Mouse (Mus musculus): ENCODE results near the gene Eif5b. TPM values are rescaled to one million over a fixed set of nuclear protein-coding genes. Genes with fewer than 3 reads are reported as not detected.
A peak's percentile ranks its signal among the peaks of the same experiment; 100 is the strongest.

The Eif5b gene
- polyA plus RNA-seq (2015; fragmentation: Nextera tagmentation; extraction: Ambion mirVana): 22.8 and 26.5 TPM in 2 replicates

GRCm38 (mm10) chr1:37997867-37998266, at the start of gene Eif5b, which contains the start of gene Txndc9:
Eif5b (plus strand) TSS chr1:37998010.
Txndc9 (minus strand) TSS chr1:37997893.
- under 1% methylated on average over 50 of the region's 50 CpGs for WGBS
- H3K27me3 ChIP-seq (ENCODE audit: control insufficient read depth, insufficient read depth, low read length): no peaks in the 10 kb centered on the region
- peak within 1 kb of the TSS; percentile 79 for H3K4me3 ChIP-seq (replicated peaks; ENCODE audit: low read length)

GRCm38 (mm10) chr1:37948906-37949305, 48.9 kb upstream of the Eif5b start:
- WGBS: 83% methylated on average over 2 of the region's 2 CpGs
- Histone ChIP-seq H3K27me3 (ENCODE audit: control insufficient read depth, insufficient read depth, low read length) (no peaks in the 10 kb centered on the region), H3K4me2 (ENCODE audit: low read depth, low read length) (no peak overlapping the region), H3K9me3 (replicated peaks; ENCODE audit: control insufficient read depth, low read length) (no peaks in the 10 kb centered on the region), H3K27ac (ENCODE audit: low read length) (no peak overlapping the region), H3K36me3 (ENCODE audit: control insufficient read depth, insufficient read depth, low read length) (no peaks in the 10 kb centered on the region), H3K4me3 (replicated peaks; ENCODE audit: low read length) (no peak overlapping the region), H3K9ac (ENCODE audit: low read length) (no peak overlapping the region), H3K4me1 (ENCODE audit: control insufficient read depth, insufficient read depth, low read length) (no peaks in the 10 kb centered on the region)
- no peak for ATAC-seq (ENCODE audit: insufficient read depth, low FRiP score)

More at GRCm38 (mm10) chr1:37997867-37998266, at the start of gene Eif5b, which contains the start of gene Txndc9:
- Histone ChIP-seq H3K9ac (ENCODE audit: low read length) (peak within 1 kb of the TSS; percentile 96), H3K27ac (ENCODE audit: low read length) (peak within 1 kb of the TSS; percentile 92), H3K4me2 (ENCODE audit: low read depth, low read length) (peak within 1 kb of the TSS; percentile 78), H3K9me3 (replicated peaks; ENCODE audit: control insufficient read depth, low read length) (no peaks in the 10 kb centered on the region), H3K36me3 (ENCODE audit: control insufficient read depth, insufficient read depth, low read length) (peaks cover 4% of the 10 kb centered on the region; the same call in 1 of the 2 replicates), H3K4me1 (ENCODE audit: control insufficient read depth, insufficient read depth, low read length) (peaks cover 16% of the 10 kb centered on the region)
- ATAC-seq (ENCODE audit: insufficient read depth, low FRiP score): peak; percentile 93

GRCm38 (mm10) chr1:37954786-37955185, 43.0 kb upstream of the Eif5b start:
- H3K4me1 ChIP-seq (ENCODE audit: control insufficient read depth, insufficient read depth, low read length): no peaks in the 10 kb centered on the region
- no peak overlapping the region for H3K4me3 ChIP-seq (replicated peaks; ENCODE audit: low read length)
- WGBS: 72% methylated on average over 7 of the region's 7 CpGs
- H3K27me3 ChIP-seq (ENCODE audit: control insufficient read depth, insufficient read depth, low read length): no peaks in the 10 kb centered on the region
- no peak for ATAC-seq (ENCODE audit: insufficient read depth, low FRiP score)
- no peak overlapping the region for H3K9ac ChIP-seq (ENCODE audit: low read length)
- no peaks in the 10 kb centered on the region for H3K36me3 ChIP-seq (ENCODE audit: control insufficient read depth, insufficient read depth, low read length)
- H3K27ac ChIP-seq (ENCODE audit: low read length): no peak overlapping the region
- no peak overlapping the region for H3K4me2 ChIP-seq (ENCODE audit: low read depth, low read length)
- H3K9me3 ChIP-seq (replicated peaks; ENCODE audit: control insufficient read depth, low read length): no peaks in the 10 kb centered on the region

GRCm38 (mm10) chr1:37955251-37955650, 42.6 kb upstream of the Eif5b start:
- no peaks in the 10 kb centered on the region for H3K27me3 ChIP-seq (ENCODE audit: control insufficient read depth, insufficient read depth, low read length)
- H3K9me3 ChIP-seq (replicated peaks; ENCODE audit: control insufficient read depth, low read length): no peaks in the 10 kb centered on the region
- H3K36me3 ChIP-seq (ENCODE audit: control insufficient read depth, insufficient read depth, low read length): no peaks in the 10 kb centered on the region
- no peak overlapping the region for H3K4me3 ChIP-seq (replicated peaks; ENCODE audit: low read length)
- no peak overlapping the region for H3K27ac ChIP-seq (ENCODE audit: low read length)
- no peak overlapping the region for H3K4me2 ChIP-seq (ENCODE audit: low read depth, low read length)
- H3K4me1 ChIP-seq (ENCODE audit: control insufficient read depth, insufficient read depth, low read length): no peaks in the 10 kb centered on the region
- H3K9ac ChIP-seq (ENCODE audit: low read length): no peak overlapping the region
- no peak for ATAC-seq (ENCODE audit: insufficient read depth, low FRiP score)
- WGBS: 91% methylated on average over 2 of the region's 2 CpGs

- no peak for ATAC-seq (ENCODE audit: insufficient read depth, low FRiP score)
- no peak overlapping the region for H3K9ac ChIP-seq (ENCODE audit: low read length)
- H3K4me2 ChIP-seq (ENCODE audit: low read depth, low read length): no peak overlapping the region
- WGBS: 20% methylated on average over 3 of the region's 3 CpGs
- no peaks in the 10 kb centered on the region for H3K27me3 ChIP-seq (ENCODE audit: control insufficient read depth, insufficient read depth, low read length)
- H3K36me3 ChIP-seq (ENCODE audit: control insufficient read depth, insufficient read depth, low read length): no peaks in the 10 kb centered on the region
- no peaks in the 10 kb centered on the region for H3K9me3 ChIP-seq (replicated peaks; ENCODE audit: control insufficient read depth, low read length)
- H3K4me3 ChIP-seq (replicated peaks; ENCODE audit: low read length): no peak overlapping the region
- no peak overlapping the region for H3K27ac ChIP-seq (ENCODE audit: low read length)
- no peaks in the 10 kb centered on the region for H3K4me1 ChIP-seq (ENCODE audit: control insufficient read depth, insufficient read depth, low read length)
Observed at GRCm38 (mm10) chr1:37956690-37957431, 40.9 kb upstream of the Eif5b start.

GRCm38 (mm10) chr1:37957659-37958058, 40.2 kb upstream of the Eif5b start, which contains the start of gene Lyg1:
Lyg1 (minus strand) TSS chr1:37957759.
- Histone ChIP-seq H3K4me3 (replicated peaks; ENCODE audit: low read length) (no peak within 1 kb of the TSS), H3K9ac (ENCODE audit: low read length) (no peak within 1 kb of the TSS), H3K27me3 (ENCODE audit: control insufficient read depth, insufficient read depth, low read length) (no peaks in the 10 kb centered on the region), H3K27ac (ENCODE audit: low read length) (no peak within 1 kb of the TSS), H3K4me1 (ENCODE audit: control insufficient read depth, insufficient read depth, low read length) (no peaks in the 10 kb centered on the region), H3K9me3 (replicated peaks; ENCODE audit: control insufficient read depth, low read length) (no peaks in the 10 kb centered on the region), H3K4me2 (ENCODE audit: low read depth, low read length) (no peak within 1 kb of the TSS), H3K36me3 (ENCODE audit: control insufficient read depth, insufficient read depth, low read length) (no peaks in the 10 kb centered on the region)
- WGBS: 85% methylated on average over 5 of the region's 5 CpGs
- ATAC-seq (ENCODE audit: insufficient read depth, low FRiP score): no peak

- no peak for ATAC-seq (ENCODE audit: insufficient read depth, low FRiP score)
- no peaks in the 10 kb centered on the region for H3K36me3 ChIP-seq (ENCODE audit: control insufficient read depth, insufficient read depth, low read length)
- H3K4me1 ChIP-seq (ENCODE audit: control insufficient read depth, insufficient read depth, low read length): no peaks in the 10 kb centered on the region
- no peak overlapping the region for H3K27ac ChIP-seq (ENCODE audit: low read length)
- H3K27me3 ChIP-seq (ENCODE audit: control insufficient read depth, insufficient read depth, low read length): no peaks in the 10 kb centered on the region
- H3K9me3 ChIP-seq (replicated peaks; ENCODE audit: control insufficient read depth, low read length): no peaks in the 10 kb centered on the region
- H3K9ac ChIP-seq (ENCODE audit: low read length): no peak overlapping the region
- 58% methylated on average over 2 of the region's 2 CpGs for WGBS
- no peak overlapping the region for H3K4me3 ChIP-seq (replicated peaks; ENCODE audit: low read length)
- H3K4me2 ChIP-seq (ENCODE audit: low read depth, low read length): no peak overlapping the region
Observed at GRCm38 (mm10) chr1:37958516-37958915, 39.3 kb upstream of the Eif5b start.

GRCm38 (mm10) chr1:37959486-37959885, 38.3 kb upstream of the Eif5b start:
- H3K4me3 ChIP-seq (replicated peaks; ENCODE audit: low read length): no peak overlapping the region
- no peaks in the 10 kb centered on the region for H3K27me3 ChIP-seq (ENCODE audit: control insufficient read depth, insufficient read depth, low read length)
- H3K36me3 ChIP-seq (ENCODE audit: control insufficient read depth, insufficient read depth, low read length): no peaks in the 10 kb centered on the region
- ATAC-seq (ENCODE audit: insufficient read depth, low FRiP score): no peak
- 74% methylated on average over 5 of the region's 5 CpGs for WGBS
- H3K9ac ChIP-seq (ENCODE audit: low read length): no peak overlapping the region
- no peak overlapping the region for H3K4me2 ChIP-seq (ENCODE audit: low read depth, low read length)
- no peak overlapping the region for H3K27ac ChIP-seq (ENCODE audit: low read length)
- H3K4me1 ChIP-seq (ENCODE audit: control insufficient read depth, insufficient read depth, low read length): no peaks in the 10 kb centered on the region
- H3K9me3 ChIP-seq (replicated peaks; ENCODE audit: control insufficient read depth, low read length): no peaks in the 10 kb centered on the region

GRCm38 (mm10) chr1:37965571-37965970, 32.2 kb upstream of the Eif5b start:
- 63% methylated on average over 10 of the region's 10 CpGs for WGBS
- Histone ChIP-seq H3K4me3 (replicated peaks; ENCODE audit: low read length) (no peak overlapping the region), H3K36me3 (ENCODE audit: control insufficient read depth, insufficient read depth, low read length) (no peaks in the 10 kb centered on the region), H3K9ac (ENCODE audit: low read length) (no peak overlapping the region), H3K9me3 (replicated peaks; ENCODE audit: control insufficient read depth, low read length) (no peaks in the 10 kb centered on the region), H3K27ac (ENCODE audit: low read length) (no peak overlapping the region), H3K4me2 (ENCODE audit: low read depth, low read length) (no peak overlapping the region), H3K4me1 (ENCODE audit: control insufficient read depth, insufficient read depth, low read length) (no peaks in the 10 kb centered on the region), H3K27me3 (ENCODE audit: control insufficient read depth, insufficient read depth, low read length) (no peaks in the 10 kb centered on the region)
- ATAC-seq (ENCODE audit: insufficient read depth, low FRiP score): no peak
